Mouse (Mus musculus) left cerebral cortex, postnatal 36 days (tissue): ENCODE measurements around the gene Atp12a. TPM values are rescaled to one million over a fixed set of nuclear protein-coding genes. Genes with fewer than 3 reads are reported as not detected.

Experiments used
- DNase-seq, 2 experiments: peaks; one replicate each; pipeline ENCODE4 v3.0.0; 2021 to 2022; ENCODE audit warnings: low spot score in 2 of 2, mixed read lengths in 1 of 2
- intact Hi-C: fragments of 180-260 bp; cut with DNase I; formaldehyde crosslinking; loops from one replicate; pipeline ENCODE4 v1.15.1; 2025
- total RNA-seq, 2 experiments: library from RNA; stranded (reverse); gene quantifications; 2 replicates each; pipeline ENCODE4 v1.2.3; 2021

The Atp12a gene
- under 1 TPM in 1 of 2 experiments, not detected in 1; 0.07 TPM for total RNA-seq

- intact Hi-C loops = no loop called here
- DNase-seq = no peak
Observed at GRCm38 (mm10) chr14:56364711-56365237, at the start of gene Atp12a. Atp12a (plus strand) TSS chr14:56365068.

GRCm38 (mm10) chr14:56315519-56315918 lies 49.3 kb upstream of the Atp12a start:
- intact Hi-C loops = no loop called here
- no peak for DNase-seq

- intact Hi-C loops = no loop called here
- DNase-seq = no peak
Observed at GRCm38 (mm10) chr14:56316333-56316732, 48.5 kb upstream of the Atp12a start.

- intact Hi-C loops = no loop called here
- DNase-seq = no peak
Observed at GRCm38 (mm10) chr14:56322982-56323381, 41.9 kb upstream of the Atp12a start.

GRCm38 (mm10) chr14:56325038-56325437 lies 39.8 kb upstream of the Atp12a start:
- intact Hi-C loops = no loop called here

GRCm38 (mm10) chr14:56333700-56334099 lies 31.2 kb upstream of the Atp12a start:
- intact Hi-C loops = no loop called here
- DNase-seq = no peak

More at GRCm38 (mm10) chr14:56325038-56325437, 39.8 kb upstream of the Atp12a start:
- no peak for DNase-seq

- no peak for DNase-seq
- intact Hi-C loops = no loop called here
Observed at GRCm38 (mm10) chr14:56334437-56334836, 30.4 kb upstream of the Atp12a start.

GRCm38 (mm10) chr14:56336032-56336431 lies 28.8 kb upstream of the Atp12a start:
- intact Hi-C loops = no loop called here
- DNase-seq = no peak

GRCm38 (mm10) chr14:56337075-56337474 lies 27.8 kb upstream of the Atp12a start:
- DNase-seq = no peak
- intact Hi-C loops = no loop called here

- intact Hi-C loops = no loop called here
- no peak for DNase-seq
Observed at GRCm38 (mm10) chr14:56337696-56338095, 27.2 kb upstream of the Atp12a start.

- DNase-seq = no peak
- intact Hi-C loops = no loop called here
Observed at GRCm38 (mm10) chr14:56338882-56339442, 25.9 kb upstream of the Atp12a start.

- intact Hi-C loops = no loop called here
- DNase-seq = peak in 1 of 2 experiments; percentile 17
Observed at GRCm38 (mm10) chr14:56348704-56349103, 16.2 kb upstream of the Atp12a start.

GRCm38 (mm10) chr14:56349541-56349940 lies 15.3 kb upstream of the Atp12a start:
- intact Hi-C loops = no loop called here
- DNase-seq = no peak

GRCm38 (mm10) chr14:56351959-56352660 lies 12.8 kb upstream of the Atp12a start:
- intact Hi-C loops = no loop called here

GRCm38 (mm10) chr14:56354803-56355202 lies 10.1 kb upstream of the Atp12a start:
- DNase-seq = no peak
- intact Hi-C loops = no loop called here

More at GRCm38 (mm10) chr14:56351959-56352660, 12.8 kb upstream of the Atp12a start:
- no peak for DNase-seq

- intact Hi-C loops = no loop called here
- DNase-seq = no peak
Observed at GRCm38 (mm10) chr14:56355396-56355795, 9.5 kb upstream of the Atp12a start.

GRCm38 (mm10) chr14:56356196-56356595 lies 8.7 kb upstream of the Atp12a start:
- intact Hi-C loops = no loop called here
- no peak for DNase-seq

GRCm38 (mm10) chr14:56358422-56358821 lies 6.4 kb upstream of the Atp12a start:
- intact Hi-C loops = no loop called here

GRCm38 (mm10) chr14:56359131-56359530 lies 5.7 kb upstream of the Atp12a start:
- intact Hi-C loops = no loop called here
- DNase-seq = no peak

More at GRCm38 (mm10) chr14:56358422-56358821, 6.4 kb upstream of the Atp12a start:
- no peak for DNase-seq

GRCm38 (mm10) chr14:56365292-56365691 lies 424 bp downstream of the Atp12a start:
- no peak for DNase-seq
- intact Hi-C loops = no loop called here

GRCm38 (mm10) chr14:56366712-56367111 lies 1.8 kb downstream of the Atp12a start:
- intact Hi-C loops = no loop called here
- no peak for DNase-seq
